Mouse (Mus musculus) embryonic fibroblast, embryonic 13.5 days (primary cell): ENCODE results near the gene Trim10.

Experiments
- CTCF ChIP-seq: IDR thresholded peaks from 2 replicates; pipeline ENCODE4 v1.5.1; 2011; ENCODE audit warnings: mild to moderate bottlenecking, control low read depth, low read length, moderate library complexity, borderline replicate concordance; ENCODE audit not compliant: insufficient read depth
- POLR2A ChIP-seq: IDR thresholded peaks from 2 replicates; pipeline ENCODE4 v1.6.1; 2011; ENCODE audit warnings: low read depth, mild to moderate bottlenecking, control low read depth, low read length, moderate library complexity

- TF ChIP-seq CTCF (peak; percentile 84; the same call in 1 of the 2 replicates), POLR2A (no peak)
Measured at GRCm38 (mm10) chr17:36915076-36915475, 45.7 kb downstream of the Trim10 start.
